Mouse (Mus musculus) intestine, embryonic 16.5 days (tissue): ENCODE data around the gene Ap2s1. TPM values are rescaled to one million over a fixed set of nuclear protein-coding genes. Genes with fewer than 3 reads are reported as not detected.
"Not testable (repeated sequence)": the region's sequence is repeated elsewhere in the genome, so short reads cannot be mapped to it uniquely, and the experiment has no call there.

Experiments
- ATAC-seq: fragments of 200-750 bp; cut with Nextera tagmentation; 2 replicates; pipeline ENCODE4 v1.8.0; 2017; ENCODE audit warnings: moderate TSS enrichment, moderate library complexity
- H3K27ac ChIP-seq: fragments of 300-500 bp; sonication (generic); 2 replicates; pipeline ENCODE4 v1.5.1; 2014; ENCODE audit warnings: mild to moderate bottlenecking, low read length
- H3K27me3 ChIP-seq: fragments of 300-500 bp; sonication (generic); replicated peaks from 2 replicates; pipeline ENCODE4 v1.6.1; 2014; ENCODE audit warnings: low read length, control low read depth, mixed read lengths; ENCODE audit not compliant: control insufficient read depth, insufficient read depth
- H3K36me3 ChIP-seq: fragments of 300-500 bp; sonication (generic); 2 replicates; pipeline ENCODE4 v1.6.1; 2014; ENCODE audit warnings: low read length, control low read depth; ENCODE audit not compliant: control insufficient read depth, insufficient read depth
- H3K4me1 ChIP-seq: fragments of 300-500 bp; sonication (generic); 2 replicates; pipeline ENCODE4 v1.6.1; 2014; ENCODE audit warnings: low read length, control low read depth, mixed read lengths; ENCODE audit not compliant: control insufficient read depth, insufficient read depth
- H3K4me2 ChIP-seq: fragments of 300-500 bp; sonication (generic); 2 replicates; pipeline ENCODE4 v1.6.1; 2014; ENCODE audit warnings: low read depth, low read length, control low read depth
- H3K4me3 ChIP-seq: fragments of 300-500 bp; sonication (generic); 2 replicates; pipeline ENCODE4 v1.5.1; 2014; ENCODE audit warnings: mild to moderate bottlenecking, low read length
- H3K9ac ChIP-seq: fragments of 300-500 bp; sonication (generic); 2 replicates; pipeline ENCODE4 v1.6.1; 2014; ENCODE audit warnings: low read depth, low read length
- H3K9me3 ChIP-seq: fragments of 300-500 bp; sonication (generic); 2 replicates; pipeline ENCODE4 v1.6.1; 2016; ENCODE audit warnings: low read length, control low read depth; ENCODE audit not compliant: control insufficient read depth
- WGBS: fragments of 180-500 bp; shearing (Covaris S2); extraction: QIAGEN DNeasy Blood & Tissue Kit; methylation state at CpG from one replicate; pipeline ENCODE4 v1.1.7; 2014; 5-methylcytosine and 5-hydroxymethylcytosine counted together
- polyA plus RNA-seq: library from polyadenylated mRNA; unstranded; fragments of >200 nt; fragmentation: Nextera tagmentation; extraction: Ambion mirVana; gene quantifications from 2 replicates; pipeline ENCODE4 v1.2.1, GENCODE M21; 2015

Ap2s1 gene
- polyA plus RNA-seq, 1 experiment from 2014 or later: 271 TPM

DNA sequence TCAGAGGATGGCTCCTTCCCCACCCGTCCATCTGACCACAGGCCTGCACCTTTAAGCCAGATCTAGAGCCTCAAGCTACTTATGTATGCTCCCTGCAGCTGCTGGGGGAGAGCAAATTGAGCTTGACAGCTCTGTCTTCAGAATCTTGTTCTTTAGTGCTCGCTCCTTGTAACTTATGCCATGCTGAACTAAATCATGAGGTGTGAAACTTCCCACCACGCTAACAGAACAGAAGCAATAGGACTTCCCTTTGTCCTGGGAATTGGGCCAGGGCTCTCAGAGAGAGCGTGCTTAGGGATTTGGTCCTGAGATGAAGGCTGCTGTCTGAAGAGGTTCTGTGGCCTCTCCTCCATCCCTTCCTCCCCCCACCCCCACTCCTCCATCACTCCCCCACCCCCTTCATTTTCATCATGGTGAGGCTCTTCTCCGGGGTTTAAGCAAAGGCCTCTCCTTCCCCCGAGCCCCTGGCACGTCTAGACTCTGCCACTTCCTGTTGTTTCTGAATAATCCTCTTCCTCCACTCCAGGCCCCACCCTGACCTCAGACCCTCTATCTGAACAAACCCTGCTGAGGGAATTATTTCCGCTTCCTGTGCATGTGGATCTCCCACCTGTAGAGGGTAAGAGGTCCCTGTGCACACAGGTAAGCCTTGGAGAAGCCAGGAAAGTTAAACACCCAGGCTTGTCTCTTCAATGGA is 21.6 kb upstream of the Ap2s1 start:
- H3K4me1 ChIP-seq, H3K9ac ChIP-seq, H3K4me2 ChIP-seq: not testable (repeated sequence)

GRCm38 (mm10) chr7:16721629-16722028 is 16.6 kb upstream of the Ap2s1 start, which contains the start of gene Ceacam9:
Gene Ceacam9 (plus strand): TSS chr7:16721929.
- Histone ChIP-seq H3K4me1 (no peaks in the 10 kb centered on the region), H3K27me3 (no peaks in the 10 kb centered on the region), H3K9ac (no peak within 1 kb of the TSS), H3K36me3 (no peaks in the 10 kb centered on the region), H3K9me3 (no peaks in the 10 kb centered on the region), H3K4me2 (no peak within 1 kb of the TSS), H3K4me3 (no peak within 1 kb of the TSS), H3K27ac (no peak within 1 kb of the TSS)
- no peak for ATAC-seq
- WGBS: 82% methylated on average over 2 of the region's 2 CpGs

More for the DNA sequence above, 21.6 kb upstream of the Ap2s1 start:
- not testable (repeated sequence) for H3K36me3 ChIP-seq, H3K4me3 ChIP-seq, ATAC-seq, H3K27ac ChIP-seq, H3K9me3 ChIP-seq, H3K27me3 ChIP-seq
- WGBS: 31% methylated on average over 8 of the region's 8 CpGs

- H3K9me3 ChIP-seq, ATAC-seq, H3K9ac ChIP-seq, H3K4me3 ChIP-seq, H3K4me1 ChIP-seq, H3K27me3 ChIP-seq, H3K4me2 ChIP-seq, H3K27ac ChIP-seq, H3K36me3 ChIP-seq: not testable (repeated sequence)
- 77% methylated on average over 3 of the region's 3 CpGs for WGBS
Observed at GRCm38 (mm10) chr7:16722490-16722889, 15.7 kb upstream of the Ap2s1 start.

GRCm38 (mm10) chr7:16728596-16729348 is 9.4 kb upstream of the Ap2s1 start:
- Histone ChIP-seq H3K4me2 (peak overlapping the region; percentile 38), H3K4me1 (peaks cover 11% of the 10 kb centered on the region), H3K4me3 (peak overlapping the region; percentile 9; the same call in 1 of the 2 replicates), H3K36me3 (no peaks in the 10 kb centered on the region), H3K27me3 (no peaks in the 10 kb centered on the region), H3K27ac (0 out of 2 replicates have a peak overlapping the region, but pooled peaks have one; percentile 14), H3K9ac (peak overlapping the region; percentile 29; the same call in 1 of the 2 replicates), H3K9me3 (no peaks in the 10 kb centered on the region)
- 25% methylated on average over 14 of the region's 14 CpGs for WGBS
- ATAC-seq: peak; percentile 33

GRCm38 (mm10) chr7:16729563-16729962 is 8.6 kb upstream of the Ap2s1 start:
- H3K4me3 ChIP-seq, H3K36me3 ChIP-seq, H3K27me3 ChIP-seq, H3K9me3 ChIP-seq, H3K27ac ChIP-seq: not testable (repeated sequence)
- Histone ChIP-seq H3K4me2 (peak overlapping the region; percentile 38), H3K9ac (peak overlapping the region; percentile 29), H3K4me1 (peaks cover 11% of the 10 kb centered on the region)
- 2% methylated on average over 7 of the region's 7 CpGs for WGBS
- ATAC-seq: peak; percentile 51

- no peaks in the 10 kb centered on the region for H3K27me3 ChIP-seq
- no peak overlapping the region for H3K4me2 ChIP-seq
- no peak for ATAC-seq
- WGBS: 92% methylated on average over 5 of the region's 6 CpGs
- no peak overlapping the region for H3K27ac ChIP-seq
- H3K9me3 ChIP-seq: no peaks in the 10 kb centered on the region
- no peaks in the 10 kb centered on the region for H3K36me3 ChIP-seq
- peaks cover 11% of the 10 kb centered on the region for H3K4me1 ChIP-seq
- no peak overlapping the region for H3K9ac ChIP-seq
- no peak overlapping the region for H3K4me3 ChIP-seq
Observed at GRCm38 (mm10) chr7:16730791-16731190, 7.4 kb upstream of the Ap2s1 start.

DNA sequence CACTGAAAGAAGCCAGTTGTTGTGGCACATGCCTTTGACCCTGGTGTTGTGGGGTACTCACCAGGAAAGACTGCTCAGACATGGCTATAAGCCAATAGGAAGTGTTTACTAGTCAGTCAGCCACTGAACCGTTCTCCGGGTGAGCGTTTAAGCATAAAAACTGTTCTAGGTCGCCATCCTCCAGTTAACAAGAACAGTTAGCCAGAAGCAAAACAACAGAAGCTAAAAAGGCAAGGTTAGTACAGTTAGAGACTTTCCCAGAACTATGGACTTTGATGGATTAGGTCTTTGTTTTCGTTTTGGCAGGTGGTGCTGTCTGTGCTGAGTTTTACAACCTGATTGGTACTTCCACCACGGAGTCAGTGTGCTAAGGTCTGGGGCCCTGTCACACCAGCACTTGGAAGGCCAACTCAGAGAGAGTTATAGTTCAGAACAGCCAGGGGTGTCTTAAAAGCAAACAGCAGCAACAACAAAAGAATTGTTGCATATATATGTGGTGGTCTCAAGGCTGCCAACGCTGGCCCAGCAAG is 6.3 kb upstream of the Ap2s1 start:
- Histone ChIP-seq H3K27ac (peak overlapping the region; percentile 38; the same call in 1 of the 2 replicates), H3K9ac (no peak overlapping the region), H3K9me3 (no peaks in the 10 kb centered on the region), H3K4me3 (no peak overlapping the region), H3K4me2 (no peak overlapping the region), H3K4me1 (peaks cover 11% of the 10 kb centered on the region), H3K36me3 (no peaks in the 10 kb centered on the region), H3K27me3 (no peaks in the 10 kb centered on the region)
- peak; percentile 64 for ATAC-seq
- WGBS: 46% methylated on average over 7 of the region's 7 CpGs

DNA sequence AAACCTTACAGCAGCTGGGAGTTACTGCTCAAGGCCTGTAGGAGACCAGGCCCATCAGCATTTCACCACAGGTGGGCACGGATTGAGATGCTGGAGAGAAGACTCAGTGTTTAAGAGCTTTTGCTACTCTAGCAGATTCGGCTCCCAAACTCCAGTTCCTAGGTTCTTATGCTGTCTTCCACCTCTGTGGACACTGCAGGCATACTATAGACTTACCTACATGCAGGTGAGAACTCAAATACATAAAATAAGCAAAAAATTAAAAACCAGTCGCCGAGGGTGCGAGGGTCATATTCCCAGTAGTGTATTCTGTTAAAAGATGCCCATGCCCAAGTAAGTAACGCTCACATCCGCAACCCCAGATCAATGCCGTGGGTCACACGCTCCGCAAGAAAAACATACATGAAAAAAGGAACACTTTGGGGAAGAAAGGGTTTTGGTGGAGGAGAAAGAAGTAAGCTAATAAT is 571 bp upstream of the Ap2s1 start:
- H3K4me3 ChIP-seq: peak overlapping the region; percentile 84
- no peak overlapping the region for H3K27ac ChIP-seq
- no peaks in the 10 kb centered on the region for H3K9me3 ChIP-seq
- 38% methylated on average over 10 of the region's 10 CpGs for WGBS
- peak overlapping the region; percentile 43 for H3K4me2 ChIP-seq
- H3K27me3 ChIP-seq: no peaks in the 10 kb centered on the region
- H3K4me1 ChIP-seq: peaks cover 9% of the 10 kb centered on the region
- peak; percentile 30 for ATAC-seq
- no peaks in the 10 kb centered on the region for H3K36me3 ChIP-seq
- H3K9ac ChIP-seq: peak overlapping the region; percentile 40; the same call in 1 of the 2 replicates

- peak overlapping the region; percentile 84 for H3K4me3 ChIP-seq
- 0 out of 2 replicates have a peak overlapping the region, but pooled peaks have one; percentile 35 for H3K27ac ChIP-seq
- peak overlapping the region; percentile 94 for H3K9ac ChIP-seq
- H3K27me3 ChIP-seq: no peaks in the 10 kb centered on the region
- H3K36me3 ChIP-seq: peaks cover 3% of the 10 kb centered on the region; the same call in 1 of the 2 replicates
- peaks cover 9% of the 10 kb centered on the region for H3K4me1 ChIP-seq
- H3K9me3 ChIP-seq: no peaks in the 10 kb centered on the region
- WGBS: 51% methylated on average over 10 of the region's 10 CpGs
- H3K4me2 ChIP-seq: peak overlapping the region; percentile 79
- ATAC-seq: no peak
Observed at GRCm38 (mm10) chr7:16739056-16739604, 920 bp downstream of the Ap2s1 start.
